Mouse (Mus musculus): Measurements from ENCODE around the gene Kcnab1.

Gene Kcnab1

DNA sequence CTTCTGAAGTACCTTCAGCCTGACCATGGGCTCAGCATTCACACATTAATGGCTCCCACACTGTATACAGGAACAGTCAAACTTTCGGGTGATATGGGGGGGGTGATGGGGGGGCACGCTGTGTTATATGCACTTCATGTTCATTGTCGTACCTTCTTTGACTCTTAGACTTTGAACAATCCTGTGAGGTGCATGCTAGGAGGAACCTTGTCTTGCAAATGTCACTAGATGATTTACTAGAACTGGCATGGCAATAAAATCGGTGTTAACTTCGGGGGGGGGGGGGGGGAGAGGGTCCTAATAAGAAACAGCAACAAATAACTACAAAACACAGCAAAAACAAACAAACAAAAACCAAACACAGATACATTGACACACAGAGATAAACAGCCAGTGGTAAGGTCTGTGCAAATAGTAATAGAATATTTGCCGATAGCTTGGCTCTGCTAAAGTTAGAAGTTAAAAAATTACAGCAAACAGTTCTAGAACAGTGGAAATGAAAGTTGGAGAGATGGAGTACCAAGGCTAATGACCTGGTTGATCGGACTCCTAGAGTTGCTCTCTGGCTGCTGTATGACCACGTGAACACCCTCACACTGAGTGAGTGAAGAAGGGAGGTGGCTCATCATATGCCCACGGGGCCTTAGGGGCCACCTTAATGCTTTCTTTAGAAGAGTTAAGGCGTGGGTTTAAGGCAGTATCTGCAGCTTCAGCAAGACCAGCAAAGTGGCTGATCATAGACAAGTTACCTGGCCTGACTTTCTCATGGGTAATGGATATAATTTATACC is 256.9 kb downstream of the Kcnab1 start:
- in situ Hi-C loops (cut with MboI, MseI): no loop called here

DNA sequence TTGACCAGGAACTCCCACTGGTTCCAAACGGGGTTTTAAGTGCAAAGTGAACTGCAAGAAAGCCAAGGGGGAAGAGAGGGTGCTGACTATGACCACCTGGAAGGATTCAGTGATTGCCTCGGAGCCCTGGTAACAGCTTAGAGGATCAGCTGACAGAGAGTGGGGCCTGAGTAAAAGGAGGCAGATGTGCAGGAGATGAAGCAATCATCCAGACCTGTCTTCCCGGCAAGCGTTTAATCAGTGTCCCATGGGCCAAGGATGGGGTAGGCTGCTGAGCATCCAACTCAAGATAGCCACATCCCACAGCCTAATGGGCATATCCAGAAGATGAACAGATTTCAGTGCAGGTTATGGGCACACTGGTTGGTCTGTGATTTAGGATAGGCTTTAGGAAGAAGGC is 258.8 kb downstream of the Kcnab1 start:
- in situ Hi-C loops (cut with MboI, MseI): no loop called here

DNA sequence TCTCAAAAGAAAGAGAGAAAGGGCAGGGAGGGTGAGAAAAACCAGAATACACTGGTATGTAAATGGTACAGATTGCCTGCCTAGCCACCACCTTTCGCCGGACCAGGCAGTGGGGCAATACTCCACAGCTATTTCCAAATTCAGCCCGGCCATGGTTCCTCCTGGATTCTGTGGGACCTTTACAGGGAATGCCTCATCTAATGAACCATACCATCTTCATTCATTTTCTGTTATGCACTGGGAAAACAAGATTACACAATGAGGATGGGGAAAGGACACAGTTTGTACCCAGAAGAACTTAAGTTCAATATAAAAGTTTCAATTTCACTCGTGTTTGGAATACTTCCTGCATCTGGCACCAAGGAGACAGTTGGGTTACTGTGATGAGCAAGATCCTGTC is 263.4 kb downstream of the Kcnab1 start:
- in situ Hi-C loops (cut with MboI, MseI): no loop called here

DNA sequence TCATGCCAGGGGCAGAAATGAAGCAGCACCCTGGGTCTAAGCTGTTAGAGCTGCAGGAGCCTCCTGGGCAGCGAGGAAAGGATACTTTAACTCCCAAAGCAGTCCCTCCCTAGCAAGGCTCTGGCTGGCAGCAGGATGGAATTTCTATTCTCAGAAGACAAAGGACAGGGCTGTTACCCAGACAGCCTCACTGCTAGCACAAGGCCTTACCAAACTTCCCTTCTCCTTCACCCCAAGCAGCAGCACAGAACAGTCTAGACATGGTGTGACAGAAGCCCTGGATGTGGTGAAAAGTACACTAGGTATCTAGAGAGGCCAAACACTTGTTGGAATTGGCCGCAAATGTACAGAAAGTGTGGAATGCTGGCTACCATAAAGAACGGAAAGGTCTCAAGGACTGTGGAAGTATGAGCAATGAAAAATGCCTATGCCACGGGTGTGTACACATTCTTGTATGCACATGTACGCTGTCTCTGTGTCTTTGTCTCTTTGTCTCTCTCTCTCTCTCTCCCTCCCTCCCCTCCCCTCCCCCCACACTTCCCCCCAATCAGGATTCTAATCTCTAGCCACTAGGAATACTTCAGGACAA is 264.5 kb downstream of the Kcnab1 start:
- in situ Hi-C loops (cut with MboI, MseI): no loop called here

DNA sequence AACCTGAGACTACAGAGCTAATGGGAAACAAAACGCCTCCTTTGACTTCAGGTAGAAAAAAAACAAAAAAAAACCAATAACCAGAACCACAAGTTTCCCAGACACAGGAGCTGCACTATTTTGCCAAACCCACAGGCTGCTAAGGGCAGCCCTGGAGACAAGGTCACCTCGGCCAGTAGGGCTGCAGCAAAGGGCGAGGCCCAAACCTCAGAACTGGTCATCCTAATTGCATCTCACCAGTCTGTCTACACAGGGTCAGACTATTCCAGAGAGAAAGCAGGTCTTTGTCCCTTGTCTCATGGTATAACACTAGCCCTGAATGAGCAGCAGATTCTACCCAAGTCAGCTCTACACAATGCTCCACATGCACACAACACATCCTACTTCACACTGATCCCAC is 265.5 kb downstream of the Kcnab1 start:
- in situ Hi-C loops (cut with MboI, MseI): no loop called here

DNA sequence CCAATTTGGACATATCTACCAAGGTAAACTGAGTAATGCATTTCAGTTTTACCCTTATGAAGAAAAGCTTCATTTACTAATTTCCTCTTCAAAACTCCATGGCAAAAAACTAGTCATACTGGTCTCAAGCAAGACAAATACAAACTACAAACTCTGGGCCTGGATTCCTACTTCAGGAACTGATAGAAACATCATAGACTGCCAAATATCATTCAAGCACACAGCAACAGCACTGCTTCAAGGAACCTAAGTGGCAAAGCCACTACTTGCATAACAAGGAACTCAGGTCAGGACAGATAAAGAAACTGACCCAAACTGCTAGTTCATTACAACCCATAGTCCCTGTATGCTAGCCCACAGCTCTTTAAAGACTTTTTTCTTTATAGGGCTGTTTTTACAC is 269.5 kb downstream of the Kcnab1 start:
- in situ Hi-C loops (cut with MboI, MseI): no loop called here

DNA sequence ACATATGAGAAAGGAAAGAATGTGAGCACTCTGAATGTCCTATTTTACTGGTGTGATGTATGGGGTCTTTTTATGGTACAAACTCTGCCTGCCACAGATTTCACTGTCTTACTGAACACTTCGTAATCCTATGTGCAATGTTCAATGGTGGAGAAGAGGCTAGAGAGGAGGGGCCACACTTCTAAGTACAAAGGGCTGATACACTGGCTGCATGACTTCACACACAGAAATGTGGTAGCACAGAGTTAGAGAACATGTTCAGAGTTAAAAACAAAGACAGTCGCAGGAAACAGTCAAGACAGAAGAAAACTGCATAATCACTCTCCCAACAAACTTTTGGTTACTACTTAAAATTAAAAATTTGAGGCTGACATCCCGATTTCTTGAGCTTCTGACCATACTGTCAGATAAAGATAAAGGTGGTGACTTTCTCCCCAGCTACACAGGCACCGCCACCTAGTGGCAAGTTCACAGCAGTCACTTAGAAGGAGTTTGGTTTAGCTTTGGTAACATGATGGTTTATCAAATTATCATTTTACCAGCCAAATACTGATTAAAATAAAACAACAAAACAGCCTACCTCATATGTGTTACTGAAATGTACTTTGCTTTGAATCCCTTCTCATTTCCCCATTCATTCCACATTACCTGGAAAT is 270.8 kb downstream of the Kcnab1 start:
- in situ Hi-C loops (cut with MboI, MseI): no loop called here

DNA sequence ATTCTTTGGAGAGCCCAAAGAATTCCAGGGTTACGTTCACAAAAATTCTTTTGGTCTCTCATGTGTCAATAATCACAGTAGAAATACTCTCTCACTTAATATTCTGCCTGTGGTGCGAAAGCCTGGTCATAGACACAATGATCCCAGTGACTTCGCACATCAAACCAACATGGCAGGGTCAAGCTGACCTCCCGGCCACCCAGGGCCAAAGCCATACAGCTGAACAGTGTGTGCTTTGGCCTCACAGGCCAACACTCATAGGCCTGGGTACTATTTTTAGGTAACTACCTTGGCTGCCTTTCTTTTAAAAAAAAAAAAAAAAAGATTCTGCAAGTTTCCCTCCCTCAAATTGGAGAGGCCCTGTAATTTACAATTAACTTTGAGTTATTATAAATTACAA is 271.9 kb downstream of the Kcnab1 start:
- in situ Hi-C loops (cut with MboI, MseI): no loop called here

DNA sequence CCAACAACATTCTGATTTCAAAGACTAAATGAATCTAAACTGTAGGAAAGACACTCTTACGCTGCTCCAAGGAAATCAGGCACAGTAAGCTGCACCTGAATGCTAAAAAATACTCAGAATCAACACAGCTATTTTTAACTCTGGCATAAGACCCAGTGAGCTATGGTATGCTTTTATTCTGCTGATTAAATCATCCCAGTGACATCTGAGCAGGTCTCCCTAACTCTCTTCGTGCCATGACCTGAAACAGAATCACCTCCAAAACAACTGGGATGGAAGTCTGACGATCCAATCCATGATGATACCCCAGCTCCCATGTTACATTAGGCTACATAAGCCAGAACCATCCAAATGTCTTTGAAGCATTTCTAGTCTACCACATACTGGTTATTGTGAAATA is 275.2 kb downstream of the Kcnab1 start:
- in situ Hi-C loops (cut with MboI, MseI): no loop called here

DNA sequence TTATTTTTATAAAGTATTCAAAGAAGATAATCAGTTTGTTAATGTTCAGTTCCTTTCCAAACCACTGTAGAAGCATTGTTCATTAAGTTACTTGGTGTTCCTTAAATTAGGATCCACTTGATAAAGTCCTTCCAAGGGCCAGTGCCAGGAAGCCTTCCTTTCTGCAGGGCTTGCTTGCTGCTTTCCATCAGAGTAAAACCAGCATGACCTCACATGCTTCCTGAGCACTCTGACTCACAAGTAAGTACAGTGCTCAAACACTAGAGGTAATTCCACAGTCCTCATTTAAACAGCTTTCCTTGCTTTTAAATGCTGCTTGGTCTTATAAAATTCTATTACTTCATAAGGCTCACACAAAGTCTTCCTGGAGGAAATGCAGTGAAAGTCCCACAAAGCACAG is 276.6 kb downstream of the Kcnab1 start:
- in situ Hi-C loops (cut with MboI, MseI): no loop called here

DNA sequence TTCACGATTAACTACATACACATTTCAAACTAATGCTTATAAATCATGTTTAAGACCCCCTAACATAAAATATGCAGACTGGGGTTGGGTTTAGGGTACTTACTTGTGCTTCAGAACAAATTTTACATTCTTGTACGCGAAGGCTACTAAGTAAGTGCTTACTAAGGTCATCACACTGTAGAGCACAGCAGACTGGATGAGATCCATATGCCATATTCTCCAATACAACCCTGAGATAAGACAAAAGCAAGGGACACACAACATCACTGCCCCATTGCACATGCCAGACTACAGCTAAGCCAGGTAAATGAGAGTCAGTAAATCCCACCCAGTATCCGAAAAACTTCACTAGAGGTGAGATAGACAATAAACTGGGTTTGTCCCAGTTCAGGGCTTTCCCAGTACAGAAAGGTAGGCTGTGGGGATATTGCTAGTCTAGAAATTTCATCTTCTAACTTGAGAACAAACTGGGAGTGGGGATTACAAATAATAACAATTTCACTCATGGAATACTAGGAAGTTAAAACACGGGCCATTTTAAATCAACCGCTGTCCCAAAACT is 282.1 kb downstream of the Kcnab1 start:
- in situ Hi-C loops (cut with MboI, MseI): loop anchor here (5.0 to 10.0 kb wide), 2 partner anchors 136 to 1407 kb away; partner anchors contain the start of gene Tiparp

DNA sequence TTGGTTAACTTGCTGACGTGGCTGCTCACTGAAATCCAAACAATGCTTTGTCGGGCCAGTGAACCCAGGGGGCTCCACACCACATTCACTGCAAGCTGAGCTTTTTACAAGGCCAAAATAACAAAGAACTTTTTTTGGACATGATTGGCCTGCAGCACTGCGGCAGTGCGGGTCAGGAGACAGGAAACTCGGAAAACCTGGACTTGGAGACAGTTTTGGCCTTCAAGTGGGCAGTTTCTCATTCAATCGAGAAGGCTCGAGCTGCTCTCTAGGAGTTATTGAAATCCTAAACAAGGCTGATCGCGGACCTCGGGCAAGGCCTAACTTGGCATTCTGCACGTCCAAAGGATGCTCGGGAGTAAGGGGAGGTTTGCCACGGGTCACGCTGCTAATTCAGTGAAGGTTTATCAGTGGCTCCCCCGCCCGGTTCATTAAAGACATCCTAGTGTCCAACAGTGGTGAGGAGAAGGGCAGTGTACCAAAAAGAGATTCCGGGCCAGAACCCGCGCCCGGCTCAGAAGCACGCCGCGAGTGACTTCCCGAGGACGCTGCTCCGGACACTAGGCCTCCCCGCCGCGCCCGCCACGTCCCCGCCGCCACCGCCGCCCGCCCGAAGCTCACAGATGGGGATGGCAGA is 282.7 kb downstream of the Kcnab1 start:
- in situ Hi-C loops (cut with MboI, MseI): loop anchor here (5.0 to 10.0 kb wide), 2 partner anchors 135 to 1407 kb away; partner anchors contain the start of gene Tiparp

DNA sequence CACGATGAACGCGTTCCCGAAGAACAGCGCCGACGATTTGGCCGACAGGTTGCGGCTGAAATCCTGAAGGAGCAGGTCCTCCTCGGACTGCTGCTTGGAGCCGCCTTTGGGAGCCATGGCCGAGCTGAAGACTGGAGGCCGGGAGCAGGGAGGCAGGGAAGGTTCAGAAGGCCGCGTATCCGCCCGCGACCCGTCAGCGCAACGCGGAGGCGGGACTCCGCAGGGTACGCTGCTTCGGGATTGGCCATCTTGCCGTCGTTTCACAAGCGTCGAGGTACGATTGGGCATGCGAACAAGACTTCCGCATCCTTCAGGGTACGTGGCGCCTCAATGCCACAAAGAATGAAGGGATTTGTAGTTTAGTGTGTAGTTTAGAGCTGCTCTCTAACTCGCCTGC is 283.2 kb downstream of the Kcnab1 start, which contains the start of gene Ssr3:
TSS of gene Ssr3 (minus strand) at position 203 of the 397 bp plus-strand sequence.
- in situ Hi-C loops (cut with MboI, MseI): loop anchor here (5.0 to 10.0 kb wide), 2 partner anchors 135 to 1408 kb away; partner anchors contain the start of gene Tiparp

DNA sequence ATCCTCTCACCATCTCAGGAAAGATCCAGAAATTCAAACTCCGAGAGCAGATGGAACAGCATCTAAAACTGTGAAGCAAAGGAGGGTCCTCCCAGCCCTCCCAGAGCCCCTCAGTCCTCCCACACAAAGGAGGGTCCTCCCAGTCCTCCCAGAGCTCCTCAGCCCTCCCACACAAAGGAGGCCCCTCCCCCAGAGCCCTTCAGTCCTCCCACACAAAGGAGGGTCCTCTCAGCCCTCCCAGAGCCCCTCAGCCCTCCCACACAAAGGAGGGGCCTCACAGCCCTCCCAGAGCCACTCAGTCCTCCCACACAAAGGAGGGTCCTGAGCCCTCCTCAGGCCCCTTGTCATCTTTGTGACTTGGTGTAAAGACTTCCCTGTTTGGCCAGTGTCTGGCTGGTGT is 285.9 kb downstream of the Kcnab1 start:
- in situ Hi-C loops (cut with MboI, MseI): loop anchor here (5.0 to 10.0 kb wide), 2 partner anchors 37 to 1410 kb away; no protein-coding TSS in a partner anchor

DNA sequence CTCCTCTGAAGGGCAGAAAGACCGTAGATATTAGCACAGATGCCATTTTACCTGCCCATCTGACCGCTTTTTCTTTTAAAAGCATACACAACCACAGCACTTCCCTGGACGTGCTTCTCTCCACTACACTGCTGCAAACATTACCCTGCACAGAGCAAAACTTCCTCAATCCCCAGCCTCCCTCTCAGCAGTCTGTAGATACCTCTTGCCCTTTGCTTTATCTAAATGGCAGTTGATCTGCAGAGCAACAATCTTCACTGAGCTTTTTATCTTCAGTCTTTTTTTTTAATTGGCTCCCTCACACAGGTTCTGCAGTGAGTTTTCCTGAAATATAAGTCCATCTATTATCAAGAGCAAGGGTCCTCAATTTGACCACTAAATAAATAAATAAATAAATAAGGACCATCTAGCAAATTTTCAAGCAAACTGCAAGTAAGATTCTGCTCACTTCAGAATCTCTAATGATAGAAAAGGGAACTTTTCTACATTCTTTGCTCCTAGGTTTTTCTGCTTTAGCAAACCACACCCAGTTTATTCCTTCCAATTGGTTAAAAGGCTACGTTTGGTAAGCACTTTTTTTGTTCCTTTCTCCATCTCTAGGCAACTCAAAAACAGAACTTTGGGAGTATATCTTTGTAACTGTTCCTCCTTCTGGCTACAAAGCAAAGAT is 287.8 kb downstream of the Kcnab1 start:
- in situ Hi-C loops (cut with MboI, MseI): loop anchor here (5.0 to 10.0 kb wide), 2 partner anchors 35 to 1412 kb away; no protein-coding TSS in a partner anchor

DNA sequence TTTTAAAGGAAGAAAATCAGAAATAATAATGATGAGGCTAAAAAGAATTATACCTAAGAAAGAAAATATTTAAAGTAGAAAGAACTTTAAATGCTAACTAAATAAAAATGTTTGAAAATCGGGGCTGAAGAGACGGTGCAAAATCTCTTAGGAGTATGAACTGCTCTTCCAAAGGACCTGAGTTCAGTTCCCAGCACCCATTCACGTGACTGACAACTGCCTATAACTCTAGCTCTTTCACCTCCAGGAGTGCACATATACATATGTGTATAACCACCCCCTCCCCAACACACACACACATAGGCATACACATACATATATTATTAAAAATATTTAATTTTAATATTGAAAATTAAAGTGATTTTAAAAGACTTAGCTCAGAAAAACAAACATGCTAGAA is 288.4 kb downstream of the Kcnab1 start:
- in situ Hi-C loops (cut with MboI, MseI): loop anchor here (5.0 to 10.0 kb wide), 2 partner anchors 35 to 1413 kb away; no protein-coding TSS in a partner anchor

DNA sequence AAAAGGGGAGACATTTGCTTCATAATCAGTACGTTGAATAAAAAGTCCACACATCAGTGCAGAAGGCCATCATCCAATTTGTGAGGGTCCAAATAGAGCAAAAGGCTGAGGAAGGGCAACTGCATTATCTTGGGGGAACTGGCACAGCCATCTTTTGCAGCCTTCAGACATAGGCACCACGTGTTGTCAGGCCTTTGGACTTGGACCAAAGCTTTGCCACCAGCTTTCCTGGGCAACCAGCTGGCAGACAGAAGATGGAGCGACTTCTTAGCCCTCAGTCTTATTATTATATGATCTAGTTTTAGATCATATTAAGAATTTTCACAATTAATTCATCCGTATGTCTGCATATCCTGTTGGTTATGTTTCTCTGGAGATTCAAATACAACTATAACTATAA is 296.6 kb downstream of the Kcnab1 start:
- in situ Hi-C loops (cut with MboI, MseI): no loop called here

DNA sequence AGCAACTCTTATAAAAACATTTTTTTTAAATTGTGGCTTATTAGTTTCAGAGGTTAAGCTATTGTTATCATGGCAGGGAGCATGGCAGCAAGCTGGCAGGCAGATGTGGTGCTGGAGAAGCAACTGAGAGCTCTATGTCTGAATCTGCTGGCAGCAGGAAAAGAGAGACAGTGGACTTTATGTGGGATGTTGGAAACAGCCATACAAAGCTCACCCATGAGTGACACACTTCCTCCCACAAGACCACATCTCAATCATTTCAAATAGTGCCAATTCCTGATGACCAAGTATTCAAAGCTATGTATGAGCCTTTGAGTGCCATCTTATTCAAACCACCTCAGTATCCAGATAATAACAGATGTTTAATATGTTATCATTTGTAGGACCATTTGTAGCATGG is 298.7 kb downstream of the Kcnab1 start:
- in situ Hi-C loops (cut with MboI, MseI): no loop called here

DNA sequence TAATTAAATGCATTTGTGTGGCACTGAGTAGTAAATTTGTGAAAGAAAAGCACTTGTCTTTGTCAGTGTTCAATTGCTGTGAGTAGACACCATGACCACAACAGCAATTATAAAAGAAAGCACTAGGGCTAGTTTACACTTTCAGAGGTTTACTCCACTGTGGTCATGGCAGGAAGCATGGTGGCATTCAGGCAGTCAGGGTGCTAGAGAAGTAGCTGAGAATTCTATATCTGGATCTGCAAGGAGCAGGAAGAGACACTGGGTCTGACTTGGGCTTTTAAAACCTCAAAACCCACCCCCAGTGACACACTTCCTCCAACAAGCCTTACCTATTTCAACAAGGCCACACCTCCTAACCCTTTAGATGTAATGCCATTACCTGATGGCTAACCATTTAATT is 307.4 kb downstream of the Kcnab1 start:
- in situ Hi-C loops (cut with MboI, MseI): no loop called here

DNA sequence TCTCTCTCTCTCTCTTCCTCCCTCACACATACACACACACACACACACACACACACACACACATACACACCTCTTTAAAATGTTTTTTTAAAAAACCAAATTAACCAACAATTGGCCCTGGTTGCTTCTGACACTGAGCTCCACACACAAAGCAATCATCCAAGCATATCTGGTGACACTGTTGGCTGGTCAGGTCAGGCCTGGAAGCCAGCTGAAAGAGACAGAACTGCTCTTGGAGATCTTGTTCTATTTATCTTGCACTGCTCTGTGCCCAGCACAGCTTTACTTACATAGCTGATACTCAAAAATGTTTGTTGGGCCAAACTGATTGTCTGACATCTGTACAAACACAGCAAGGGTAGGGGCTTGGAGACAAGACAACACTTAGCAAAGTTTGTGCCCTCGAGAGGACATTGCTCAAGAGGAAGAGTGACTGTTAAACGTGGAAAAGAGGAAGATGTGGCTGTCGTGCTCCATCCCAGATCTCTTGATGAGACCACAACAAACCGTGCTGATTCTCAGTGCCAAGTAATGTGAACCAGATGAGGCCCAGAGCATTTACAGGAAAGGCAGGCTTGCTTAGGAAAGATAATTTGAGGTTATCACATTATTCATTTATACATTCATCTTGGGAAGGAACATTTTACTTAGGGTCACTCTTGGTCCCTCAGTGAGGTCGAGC is 308.9 kb downstream of the Kcnab1 start:
- in situ Hi-C loops (cut with MboI, MseI): no loop called here
